Mouse (Mus musculus): ENCODE measurements around the gene Frrs1.
"Not testable (repeated sequence)": the region's sequence is repeated elsewhere in the genome, so short reads cannot be mapped to it uniquely, and the experiment has no call there.

Gene Frrs1

DNA sequence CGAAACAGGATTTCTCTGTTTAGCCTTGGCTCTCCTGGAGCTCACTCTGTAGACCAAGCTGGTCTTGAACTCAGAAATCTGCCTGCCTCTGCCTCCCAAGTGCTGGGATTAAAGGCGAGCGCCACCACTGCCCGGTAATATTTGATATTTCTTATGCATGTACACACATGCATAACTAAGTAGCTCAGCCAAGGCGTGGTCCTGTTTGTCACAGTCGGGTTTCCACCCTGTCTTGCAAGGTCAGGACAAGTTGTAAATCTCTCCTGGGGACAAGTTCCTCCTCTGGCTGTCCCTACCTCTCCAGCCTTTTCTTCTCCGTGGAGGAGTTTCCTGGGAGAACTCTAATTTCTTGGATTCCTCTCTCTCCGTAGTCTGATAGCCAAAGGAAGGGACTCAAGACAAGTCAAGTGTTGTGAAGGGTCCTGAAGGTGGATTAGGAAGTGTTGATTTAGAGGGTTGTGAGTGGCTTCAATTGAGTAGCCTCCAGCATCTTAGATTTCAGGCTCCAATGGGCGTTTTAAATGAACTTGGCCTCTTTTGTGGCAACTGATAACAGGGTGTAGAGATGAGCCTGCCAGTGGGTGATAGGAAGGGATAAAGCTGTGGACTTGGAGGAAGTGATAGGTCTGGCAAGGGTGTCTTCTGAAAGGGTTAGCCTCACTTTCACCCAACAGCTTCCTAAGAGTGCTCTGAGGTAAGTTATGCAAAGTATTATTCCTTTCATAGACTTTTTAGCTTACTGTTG is at the start of gene Frrs1:
Gene Frrs1 (plus strand): TSS at position 524 of the 745 bp plus-strand sequence.
- no peak for DNase-seq (ENCODE audit: low spot score)

DNA sequence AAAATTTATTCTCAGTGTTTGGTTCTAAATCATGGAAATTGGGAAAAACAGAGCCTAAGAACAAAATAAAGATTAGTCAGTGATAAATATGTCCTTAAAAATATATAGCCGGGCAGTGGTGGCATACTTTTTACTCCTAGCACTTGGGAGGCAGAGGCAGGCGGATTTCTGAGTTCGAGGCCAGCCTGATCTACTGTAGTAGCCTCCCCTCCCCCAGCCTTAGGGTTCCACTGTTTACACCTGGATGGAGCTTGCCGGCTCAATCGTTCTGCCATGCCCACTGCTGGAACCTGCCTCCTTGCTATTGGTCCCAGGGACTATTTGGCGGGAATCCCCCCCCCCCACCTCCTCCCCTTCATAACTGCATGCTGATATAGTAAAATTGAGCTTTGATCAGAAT is 48.9 kb upstream of the Frrs1 start:
- not testable (repeated sequence) for DNase-seq (ENCODE audit: low spot score)

DNA sequence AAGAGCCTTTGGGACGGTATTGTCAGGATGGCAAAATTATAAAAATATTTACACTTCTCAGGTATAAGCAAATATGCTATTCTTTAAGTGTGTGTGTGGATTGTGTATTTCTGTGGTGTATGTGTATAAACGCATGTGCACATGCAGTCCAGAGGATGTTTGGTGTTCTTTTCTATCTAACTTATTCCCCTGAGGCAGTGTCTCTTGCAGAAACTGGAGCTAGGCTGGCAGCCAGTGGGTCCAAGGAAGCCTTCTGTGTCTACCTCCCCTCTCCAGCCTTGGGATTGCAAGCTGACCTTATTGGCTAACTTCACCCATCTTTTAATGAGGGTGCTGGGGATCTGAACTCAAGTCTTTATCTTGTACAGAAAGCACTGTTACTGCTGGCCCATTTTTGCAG is 46.3 kb upstream of the Frrs1 start:
- DNase-seq (ENCODE audit: low spot score), result no peak

DNA sequence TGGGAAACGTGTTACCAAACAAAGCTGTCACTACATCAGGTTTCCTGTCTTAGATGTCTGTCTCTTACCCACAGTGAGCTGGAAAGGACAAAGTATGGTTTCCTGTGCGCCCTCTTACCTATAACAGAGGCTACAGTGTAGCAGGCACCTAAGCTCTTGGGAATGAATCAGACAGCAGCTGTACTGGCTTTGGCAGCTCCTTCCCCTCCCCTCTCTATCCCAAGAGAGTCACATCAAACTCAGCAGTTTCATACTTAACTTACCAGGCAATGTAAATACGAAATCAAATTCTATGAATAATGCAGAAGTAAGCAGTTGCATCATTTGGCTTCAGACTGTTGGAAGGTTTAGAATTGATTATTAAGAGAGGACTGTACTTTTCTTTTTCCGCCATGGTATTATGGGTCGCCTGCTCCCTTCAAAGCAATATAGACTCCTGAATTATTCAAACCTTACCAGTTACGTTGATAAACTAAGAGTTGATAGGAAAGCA is 43.9 kb upstream of the Frrs1 start:
- DNase-seq (ENCODE audit: low spot score), result no peak

DNA sequence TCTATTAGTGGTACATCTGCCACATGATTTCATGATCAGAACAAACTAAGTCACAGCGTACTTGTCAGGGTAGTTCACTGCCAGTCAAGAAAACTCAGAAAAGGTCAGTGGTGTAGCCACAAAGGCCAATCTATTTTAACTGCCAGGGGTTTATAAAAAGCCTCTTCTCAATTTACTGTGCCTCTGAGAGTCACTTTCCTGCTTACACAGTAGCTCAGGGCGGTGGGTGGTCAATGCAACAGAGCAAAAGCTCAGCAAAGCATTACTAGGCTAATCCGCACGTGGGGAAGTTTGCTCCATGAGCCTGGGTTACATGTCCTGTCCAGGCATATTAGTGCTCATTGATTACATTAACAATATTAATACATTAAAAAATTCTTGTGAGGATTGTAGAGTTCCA is 43.3 kb upstream of the Frrs1 start:
- DNase-seq (ENCODE audit: low spot score), result no peak

DNA sequence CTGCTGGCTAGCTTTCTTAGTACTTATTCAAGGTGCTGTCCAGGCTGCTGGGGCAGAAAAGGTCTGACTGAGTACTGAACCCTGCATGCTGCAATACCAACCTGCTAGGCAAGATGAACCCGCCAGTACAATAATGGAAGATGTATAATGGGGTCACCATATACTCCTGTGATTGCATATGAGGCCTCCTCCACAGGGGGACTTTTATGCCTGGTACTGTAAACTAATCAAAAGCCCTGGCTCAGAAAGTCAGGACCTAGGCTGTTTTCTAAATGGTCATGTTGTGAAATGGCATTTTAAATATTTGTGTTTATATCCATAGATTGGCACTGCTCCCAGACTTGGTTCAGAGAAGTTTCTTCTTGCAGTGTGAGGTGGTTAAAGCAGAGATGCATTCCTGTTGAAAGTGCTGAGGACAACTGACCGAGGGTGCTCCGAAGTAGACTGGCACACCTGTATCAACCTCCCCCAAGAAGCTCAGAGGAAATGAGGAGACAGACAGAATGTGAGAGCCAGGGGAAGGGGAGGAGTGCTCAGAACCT is 42.5 kb upstream of the Frrs1 start:
- no peak for DNase-seq (ENCODE audit: low spot score)

DNA sequence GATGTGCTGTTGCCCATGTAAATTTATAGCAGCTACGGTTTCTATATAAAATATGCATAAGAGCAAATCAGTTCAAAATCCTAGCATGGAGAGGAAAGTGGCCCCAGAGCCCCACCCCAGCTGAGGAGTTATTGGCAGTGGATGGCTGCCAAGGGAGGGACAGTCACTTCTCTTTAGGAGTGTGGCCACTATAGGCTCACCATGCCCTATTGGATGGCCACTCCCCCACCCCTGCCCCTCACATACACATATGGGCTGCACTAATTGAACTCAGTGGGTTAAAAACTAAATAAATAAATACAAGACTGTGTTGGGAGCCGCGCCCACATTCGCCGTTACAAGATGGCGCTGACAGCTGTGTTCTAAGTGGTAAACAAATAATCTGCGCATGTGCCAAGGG is 42.0 kb upstream of the Frrs1 start:
- DNase-seq (ENCODE audit: low spot score), result no peak

DNA sequence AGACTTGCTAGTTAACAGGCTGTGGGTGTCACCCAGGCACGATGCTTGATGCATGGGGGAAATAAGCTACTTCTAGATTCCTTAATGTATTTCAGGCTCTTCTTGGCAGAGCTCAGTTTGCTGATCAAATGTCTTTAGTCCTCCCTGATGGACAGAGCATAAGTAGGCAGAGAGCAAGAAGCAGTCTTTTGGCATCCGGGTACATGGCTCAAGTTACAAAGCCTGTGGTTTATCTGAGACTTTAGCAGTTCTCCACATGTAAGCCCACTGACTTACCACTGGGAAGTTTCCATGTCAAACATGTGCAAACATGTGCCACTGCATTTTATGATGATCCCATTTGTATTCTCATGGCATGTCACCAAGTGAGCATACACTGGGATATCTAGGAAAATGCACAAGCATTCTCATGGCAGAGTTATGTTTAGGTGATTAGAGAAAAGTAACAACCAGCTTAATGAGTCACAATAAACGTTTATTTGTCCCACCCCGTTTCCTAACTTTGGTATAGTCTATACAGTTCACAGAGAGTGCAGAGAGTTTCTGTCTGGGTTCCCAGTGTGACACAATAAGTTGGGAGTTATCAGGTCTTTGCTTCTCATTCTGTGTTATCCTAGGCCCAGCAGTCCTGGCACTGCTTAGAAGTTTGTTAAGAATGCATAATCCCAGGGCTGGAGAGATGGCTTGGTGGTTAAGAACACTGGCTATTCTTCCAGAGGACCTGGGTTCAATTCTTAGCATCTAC is 32.6 kb upstream of the Frrs1 start:
- DNase-seq (ENCODE audit: low spot score), result no peak

DNA sequence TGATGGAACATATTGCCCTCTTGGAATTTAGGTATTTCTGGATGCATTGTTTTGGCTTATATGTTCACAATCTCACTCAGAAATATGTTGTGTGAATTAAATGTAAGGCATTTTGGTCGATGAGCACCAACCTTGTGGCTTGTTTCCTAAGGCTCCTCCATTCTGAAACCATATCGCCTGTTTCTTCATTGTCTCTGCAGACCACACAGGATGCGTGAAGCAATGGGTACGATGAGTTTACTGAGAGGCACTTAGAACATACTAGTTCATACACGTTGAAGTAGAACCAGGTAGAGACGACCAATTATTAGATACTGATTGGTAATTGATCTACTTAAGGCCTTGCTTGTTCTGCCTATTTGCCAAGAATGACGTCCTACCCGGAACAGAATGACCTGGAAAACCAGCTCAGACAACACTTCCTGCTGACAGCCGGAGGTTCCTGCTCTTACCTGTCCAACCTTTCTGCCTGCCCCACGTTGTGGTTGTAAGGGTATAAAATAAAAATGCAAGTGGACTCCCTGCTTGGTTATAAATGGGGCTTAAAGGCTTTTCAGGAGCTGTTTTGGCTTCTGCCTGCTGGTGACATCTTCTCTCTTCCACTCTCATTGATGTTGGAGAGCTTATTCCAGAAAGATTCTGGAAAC is 29.9 kb upstream of the Frrs1 start:
- DNase-seq (ENCODE audit: low spot score), result no peak

DNA sequence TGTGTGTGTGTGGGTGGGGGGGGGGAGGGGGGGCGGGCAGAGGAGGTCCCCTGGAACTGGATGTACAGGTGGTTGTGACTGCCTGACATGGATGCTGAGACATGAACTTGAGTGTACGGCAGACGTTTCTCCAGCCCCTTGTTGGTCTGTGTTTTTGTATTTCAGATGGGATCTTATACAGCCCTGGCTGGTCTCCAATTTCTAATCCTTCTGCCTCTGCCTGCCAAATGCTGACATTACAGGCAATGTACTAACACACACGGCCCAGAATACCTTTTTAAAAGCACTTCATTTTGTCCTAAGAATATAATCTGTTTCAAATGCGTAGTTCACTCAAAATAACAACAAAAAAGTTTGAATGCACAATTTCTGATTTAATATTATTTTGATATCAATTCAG is 27.9 kb upstream of the Frrs1 start:
- DNase-seq (ENCODE audit: low spot score), result no peak

DNA sequence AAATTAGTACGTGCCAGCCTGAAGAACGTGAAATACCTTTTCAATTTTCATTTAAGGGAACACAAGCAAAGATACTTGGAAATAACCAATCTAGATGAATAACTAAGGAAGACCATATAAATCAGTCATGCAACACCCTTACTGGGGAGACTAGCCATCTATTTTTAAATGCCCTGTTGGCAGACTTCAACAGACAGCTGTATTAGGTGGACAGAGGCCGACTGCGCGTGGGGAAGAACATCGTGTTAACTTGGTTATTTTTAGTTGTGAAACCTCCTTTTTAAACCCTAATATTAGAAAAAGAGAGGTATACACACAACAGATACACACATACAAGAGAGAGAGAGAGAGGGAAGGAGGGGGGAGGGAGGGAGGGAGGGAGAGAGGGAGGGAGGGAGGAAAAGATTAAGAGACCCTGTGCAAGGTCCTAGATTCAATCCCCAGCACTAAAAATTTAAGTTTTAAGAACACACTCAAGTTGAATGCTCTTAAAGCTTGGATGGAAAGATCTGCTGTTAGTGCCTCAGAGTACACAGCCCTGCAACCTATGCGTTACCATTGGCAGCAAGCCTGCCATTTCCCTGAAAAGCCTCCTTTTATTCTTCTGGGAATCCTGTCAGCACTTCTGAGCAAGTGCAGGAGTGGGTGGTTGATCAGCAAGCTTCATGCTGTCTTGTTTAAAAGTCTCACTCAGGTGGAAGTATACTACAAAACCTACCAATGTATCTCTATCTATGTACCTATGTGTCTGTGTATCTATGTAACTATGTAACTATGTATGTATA is 26.5 kb upstream of the Frrs1 start:
- DNase-seq (ENCODE audit: low spot score), result no peak

DNA sequence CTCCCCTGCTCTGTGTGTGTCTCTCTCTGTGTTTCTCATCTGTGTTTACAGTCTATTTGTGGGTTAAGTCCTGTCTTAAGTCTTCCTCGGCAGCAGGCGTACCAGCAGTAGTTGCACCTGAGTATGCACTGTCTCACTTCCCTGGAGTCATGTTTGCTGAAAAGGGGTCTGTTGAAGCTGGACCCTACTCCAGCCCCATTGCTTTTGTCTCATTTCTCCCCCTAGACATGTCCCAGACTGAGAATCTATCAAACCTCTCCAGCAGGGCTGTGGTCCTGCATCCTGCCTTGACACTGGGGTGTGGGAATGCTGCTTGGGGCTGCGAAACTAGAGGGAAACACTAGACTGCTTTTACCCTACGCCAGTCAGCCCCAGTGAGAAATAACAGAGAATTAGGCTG is 25.8 kb upstream of the Frrs1 start:
- DNase-seq (ENCODE audit: low spot score), result no peak

DNA sequence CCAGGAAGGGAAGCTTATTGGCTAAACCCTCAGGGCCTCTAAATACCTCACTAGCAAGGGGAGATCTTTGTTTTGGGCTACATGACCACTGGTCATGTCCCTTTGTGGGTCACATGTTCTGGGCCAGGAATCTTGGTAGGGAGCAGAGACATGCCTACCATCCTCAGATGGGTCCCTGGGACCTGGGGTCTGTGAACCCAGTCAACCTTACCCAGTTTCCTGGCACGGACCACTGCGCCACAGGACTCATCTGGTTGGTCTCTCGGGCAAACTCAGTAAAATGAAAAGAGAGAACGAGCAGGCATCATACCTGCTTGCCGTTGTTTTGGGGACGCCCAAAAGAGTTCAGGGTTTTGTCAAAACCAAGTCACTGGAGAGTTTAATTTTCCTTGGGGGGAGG is 25.0 kb upstream of the Frrs1 start:
- DNase-seq (ENCODE audit: low spot score), result no peak

DNA sequence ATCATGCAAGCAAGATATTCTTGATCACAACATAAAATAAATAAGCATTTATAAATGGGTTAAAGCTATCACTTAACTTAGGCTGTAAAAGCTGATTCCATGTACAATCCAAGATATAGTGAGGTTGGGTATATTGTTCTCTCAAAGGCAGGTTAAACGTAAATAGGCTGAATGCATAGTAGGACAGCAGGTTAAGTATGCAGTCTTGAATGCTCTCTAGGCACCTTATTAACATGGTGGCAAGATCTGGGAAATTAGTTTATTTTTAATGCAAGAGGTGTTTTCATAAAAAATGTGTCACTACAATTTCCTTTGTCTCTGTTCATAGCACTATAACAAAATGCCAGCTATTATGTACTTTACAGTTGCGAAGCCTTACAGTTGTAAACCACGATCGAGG is 23.9 kb upstream of the Frrs1 start:
- no peak for DNase-seq (ENCODE audit: low spot score)

DNA sequence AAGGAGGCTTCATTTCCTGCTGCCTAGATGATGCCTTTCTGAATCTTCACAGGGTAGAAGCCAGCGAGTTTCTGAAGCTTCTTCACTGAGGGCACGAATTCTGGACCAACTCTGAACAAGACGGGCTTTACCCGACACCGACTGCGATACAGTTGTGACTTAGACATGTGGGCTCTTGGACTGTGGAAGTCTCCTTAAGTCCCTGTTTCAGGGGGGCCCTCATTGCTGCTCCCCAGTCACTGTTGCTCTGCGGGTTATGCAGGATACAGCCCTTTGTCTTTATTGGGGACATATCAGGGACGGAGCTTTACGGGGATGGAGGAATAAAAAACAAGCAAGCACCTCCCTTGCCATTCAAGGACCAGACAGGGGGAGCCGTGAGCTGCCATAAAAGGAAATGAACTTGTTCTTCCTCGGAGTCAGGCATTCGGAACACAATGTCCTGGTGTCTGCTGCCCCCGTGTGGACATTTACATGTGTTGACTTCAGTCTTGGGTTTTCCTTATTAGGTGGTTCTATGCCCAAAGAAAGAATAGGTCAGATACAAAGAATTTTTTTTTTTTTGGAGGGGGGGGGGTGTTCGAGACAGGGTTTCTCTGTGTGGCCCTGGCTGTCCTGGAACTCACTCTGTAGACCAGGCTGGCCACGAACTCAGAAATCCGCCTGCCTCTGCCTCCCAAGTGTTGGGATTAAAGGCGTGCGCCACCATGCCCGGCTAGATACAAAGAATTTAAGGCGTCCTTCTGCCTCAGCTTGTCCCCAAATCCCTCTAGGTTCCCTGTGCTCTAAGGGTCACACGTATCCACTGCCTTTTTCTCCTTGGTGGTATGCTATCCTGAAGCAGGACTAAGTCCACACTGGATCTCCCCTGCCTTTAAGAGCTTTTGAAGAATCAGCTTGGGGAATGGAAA is 23.2 kb upstream of the Frrs1 start:
- DNase-seq (ENCODE audit: low spot score), result peak; percentile 84

DNA sequence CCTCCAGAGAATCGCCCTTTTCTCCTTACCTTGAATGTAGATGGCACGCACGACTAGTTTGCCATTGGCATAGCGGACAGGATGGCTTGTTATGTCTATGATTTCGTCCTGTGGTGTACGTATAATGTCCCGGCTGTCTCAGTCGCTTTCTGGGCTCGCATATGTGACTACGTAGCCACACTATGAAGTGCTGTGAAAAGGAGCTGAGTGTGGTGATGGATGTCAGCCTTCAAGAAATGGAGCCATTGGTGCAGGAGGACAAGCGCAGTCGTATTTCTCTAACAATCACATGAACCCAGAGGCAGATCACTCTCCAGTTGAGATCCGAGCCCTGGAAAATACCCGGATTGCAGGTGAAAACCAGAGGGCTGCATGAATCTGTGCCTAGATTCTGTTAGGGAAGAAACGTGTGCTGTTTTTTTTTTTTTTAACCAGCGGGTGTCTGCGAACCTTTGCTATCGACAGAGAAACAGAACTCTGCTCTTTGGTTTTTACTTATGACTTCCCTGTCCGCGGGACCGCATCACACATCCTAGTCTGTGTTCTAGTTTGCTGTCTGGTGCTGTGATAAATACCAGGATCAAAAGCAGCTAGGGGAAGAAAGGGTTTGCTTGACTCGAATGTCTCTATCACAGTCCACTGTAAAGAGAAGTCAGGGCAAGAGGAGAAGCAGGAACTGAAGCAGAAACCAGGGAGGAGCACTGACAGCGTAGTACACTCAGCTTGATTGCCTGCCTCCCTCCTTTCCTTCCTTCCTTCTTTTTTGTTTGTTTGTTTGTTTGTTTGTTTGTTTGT is 22.4 kb upstream of the Frrs1 start:
- DNase-seq (ENCODE audit: low spot score), result no peak

DNA sequence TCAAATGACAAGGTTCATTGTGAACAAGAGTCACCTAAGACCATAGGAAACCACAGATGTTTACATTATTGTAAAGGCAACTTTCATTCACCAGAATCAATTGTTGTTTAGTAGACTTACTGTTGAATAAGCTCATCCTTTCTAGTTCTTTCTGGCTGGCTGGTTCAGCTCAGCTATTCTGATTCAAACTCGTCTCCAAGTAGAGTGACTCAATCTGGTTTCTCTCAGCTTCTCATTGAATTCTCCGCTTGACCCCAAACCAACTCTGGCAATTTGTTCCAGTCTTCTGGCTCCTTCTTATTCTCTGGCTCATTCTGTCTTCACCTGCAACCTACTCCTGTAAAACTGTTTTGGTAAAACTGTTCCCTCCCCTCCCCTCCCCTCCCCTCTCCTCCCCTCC is 18.0 kb upstream of the Frrs1 start:
- no peak for DNase-seq (ENCODE audit: low spot score)

DNA sequence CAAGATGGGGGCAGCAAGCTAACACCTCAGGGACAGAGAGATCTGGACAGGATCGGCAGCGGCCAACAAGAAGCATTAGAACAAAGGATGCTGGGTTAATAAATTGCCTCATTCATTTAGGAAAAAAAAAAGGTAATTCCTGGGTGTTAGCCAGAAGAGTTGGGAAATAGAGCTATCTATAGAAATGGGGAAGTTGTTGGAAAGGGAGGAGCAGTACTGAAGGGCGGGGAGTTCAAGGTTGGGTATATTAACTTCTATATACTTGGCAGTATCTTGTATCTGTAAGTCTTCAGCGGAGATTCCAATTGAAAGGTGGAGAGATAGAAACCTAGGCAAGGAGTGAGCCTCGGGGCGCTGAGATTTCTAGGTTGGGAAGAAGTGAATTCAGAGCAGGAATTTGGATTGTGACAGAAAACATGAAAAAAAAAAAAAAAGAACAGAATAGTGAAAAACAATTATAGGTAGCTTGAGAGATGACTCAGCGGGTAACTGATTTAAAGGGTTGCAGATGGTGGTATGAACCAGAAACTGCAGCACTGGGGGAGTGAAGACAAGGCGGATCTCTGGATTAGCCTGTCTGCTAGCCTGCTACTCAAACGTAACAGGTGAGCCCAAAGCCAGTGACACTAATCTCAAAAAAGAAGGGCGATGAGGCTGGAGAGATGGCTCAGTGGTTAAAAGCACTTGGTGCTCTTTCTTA is 14.2 kb upstream of the Frrs1 start:
- no peak for DNase-seq (ENCODE audit: low spot score)

DNA sequence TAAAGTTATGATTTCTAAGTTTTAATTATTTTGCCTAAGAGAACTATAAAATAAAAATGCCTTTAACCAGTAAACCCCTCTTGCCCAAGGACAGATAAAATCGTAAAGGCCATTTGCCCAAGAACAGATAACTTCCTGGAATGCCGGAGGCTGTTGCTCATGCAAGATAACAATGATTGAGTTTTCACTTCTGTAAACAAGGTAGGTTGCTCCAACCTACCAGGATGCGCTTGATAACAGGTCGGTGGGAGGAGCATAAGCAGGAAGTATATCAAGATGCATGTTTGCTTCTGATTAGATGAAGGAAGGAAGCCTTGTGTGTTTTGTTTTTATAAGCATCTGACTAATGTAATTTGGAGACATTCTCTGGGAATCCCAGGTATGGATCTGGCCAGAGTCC is 13.2 kb upstream of the Frrs1 start:
- no peak for DNase-seq (ENCODE audit: low spot score)

All from left cerebral cortex, adult 11 months (tissue).